Mouse (Mus musculus) liver, embryonic 11.5 days (tissue): ENCODE data around the gene Rps6ka4. TPM values are rescaled to one million over a fixed set of nuclear protein-coding genes. Genes with fewer than 3 reads are reported as not detected.

ENCODE experiments used
- ATAC-seq: fragments of 200-750 bp; cut with Nextera tagmentation; replicated peaks from 2 replicates; pipeline ENCODE4 v1.8.0; 2017; ENCODE audit warnings: moderate number of reproducible peaks, mild to moderate bottlenecking, moderate TSS enrichment, moderate library complexity; ENCODE audit not compliant: low FRiP score
- DNase-seq: peaks from one replicate; pipeline ENCODE4 v3.0.0-alpha.2; 2017; ENCODE audit warnings: low spot score
- H3K27ac ChIP-seq: fragments of 300-500 bp; sonication (generic); 2 replicates; pipeline ENCODE4 v1.5.1; 2014; ENCODE audit warnings: mild to moderate bottlenecking, low read depth, low read length, control low read depth
- H3K27me3 ChIP-seq: fragments of 300-500 bp; sonication (generic); replicated peaks from 2 replicates; pipeline ENCODE4 v1.6.1; 2014; ENCODE audit warnings: low read length, mixed read lengths; ENCODE audit not compliant: control insufficient read depth, insufficient read depth
- H3K36me3 ChIP-seq: fragments of 300-500 bp; sonication (generic); 2 replicates; pipeline ENCODE4 v1.6.1; 2014; ENCODE audit warnings: mild to moderate bottlenecking, low read length, moderate library complexity, mixed read lengths; ENCODE audit not compliant: control insufficient read depth, insufficient read depth
- H3K4me1 ChIP-seq: fragments of 300-500 bp; sonication (generic); replicated peaks from 2 replicates; pipeline ENCODE4 v1.6.1; 2014; ENCODE audit warnings: low read length, mixed read lengths; ENCODE audit not compliant: control insufficient read depth, insufficient read depth
- H3K4me2 ChIP-seq: fragments of 300-500 bp; sonication (generic); 2 replicates; pipeline ENCODE4 v1.6.1; 2014; ENCODE audit warnings: mild to moderate bottlenecking, control low read depth, moderate library complexity
- H3K4me3 ChIP-seq: fragments of 300-500 bp; sonication (generic); 2 replicates; pipeline ENCODE4 v1.5.1; 2014; ENCODE audit warnings: low read depth, low read length, control low read depth
- H3K9ac ChIP-seq: fragments of 300-500 bp; sonication (generic); 2 replicates; pipeline ENCODE4 v1.6.1; 2014; ENCODE audit warnings: low read depth, low read length, control low read depth
- H3K9me3 ChIP-seq: fragments of 300-500 bp; sonication (generic); 2 replicates; pipeline ENCODE4 v1.6.1; 2016; ENCODE audit warnings: low read length, inconsistent platforms, mixed read lengths; ENCODE audit not compliant: control insufficient read depth
- WGBS: fragments of 180-500 bp; shearing (Covaris S2); extraction: QIAGEN DNeasy Blood & Tissue Kit; methylation state at CpG from one replicate; pipeline ENCODE4 v1.1.7; 2014; 5-methylcytosine and 5-hydroxymethylcytosine counted together
- polyA plus RNA-seq: library from polyadenylated mRNA; unstranded; fragments of >200 nt; fragmentation: Nextera tagmentation; extraction: Ambion mirVana; gene quantifications from 2 replicates; pipeline ENCODE4 v1.2.1, GENCODE M21; 2014

Gene Rps6ka4
- 11.5 and 12.6 TPM in 2 replicates for polyA plus RNA-seq

GRCm38 (mm10) chr19:6840475-6841291, at the start of gene Rps6ka4:
Gene Rps6ka4 (minus strand): TSS chr19:6840636.
- DNase-seq, result peak; percentile 64
- peak within 1 kb of the TSS; percentile 71 for H3K4me3 ChIP-seq
- no peaks in the 10 kb centered on the region for H3K36me3 ChIP-seq
- WGBS, result 2% methylated on average over 44 of the region's 44 CpGs
- H3K9ac ChIP-seq, result peak within 1 kb of the TSS; percentile 66
- H3K27me3 ChIP-seq, result peaks cover 42% of the 10 kb centered on the region
- no peak within 1 kb of the TSS for H3K27ac ChIP-seq
- ATAC-seq, result peak; percentile 84
- H3K9me3 ChIP-seq, result no peaks in the 10 kb centered on the region
- H3K4me2 ChIP-seq, result peak within 1 kb of the TSS; percentile 94
- peaks cover 9% of the 10 kb centered on the region for H3K4me1 ChIP-seq

GRCm38 (mm10) chr19:6877965-6878364, 37.5 kb upstream of the Rps6ka4 start:
- no peaks in the 10 kb centered on the region for H3K36me3 ChIP-seq
- no peak overlapping the region for H3K4me2 ChIP-seq
- no peak overlapping the region for H3K27ac ChIP-seq
- no peak overlapping the region for H3K4me3 ChIP-seq
- DNase-seq, result no peak
- no peak for ATAC-seq
- no peaks in the 10 kb centered on the region for H3K27me3 ChIP-seq
- H3K9ac ChIP-seq, result no peak overlapping the region
- 77% methylated on average over 4 of the region's 4 CpGs for WGBS
- no peaks in the 10 kb centered on the region for H3K4me1 ChIP-seq
- no peaks in the 10 kb centered on the region for H3K9me3 ChIP-seq

- no peak for DNase-seq
Observed at GRCm38 (mm10) chr19:6876799-6877198, 36.4 kb upstream of the Rps6ka4 start.

GRCm38 (mm10) chr19:6875834-6876233, 35.4 kb upstream of the Rps6ka4 start:
- no peaks in the 10 kb centered on the region for H3K9me3 ChIP-seq
- H3K27me3 ChIP-seq, result no peaks in the 10 kb centered on the region
- H3K27ac ChIP-seq, result no peak overlapping the region
- H3K4me2 ChIP-seq, result no peak overlapping the region
- ATAC-seq (no peak), DNase-seq (no peak)
- 74% methylated on average over 6 of the region's 6 CpGs for WGBS
- H3K36me3 ChIP-seq, result no peaks in the 10 kb centered on the region
- H3K9ac ChIP-seq, result no peak overlapping the region
- no peak overlapping the region for H3K4me3 ChIP-seq
- no peaks in the 10 kb centered on the region for H3K4me1 ChIP-seq

More at GRCm38 (mm10) chr19:6876799-6877198, 36.4 kb upstream of the Rps6ka4 start:
- no peaks in the 10 kb centered on the region for H3K36me3 ChIP-seq
- H3K4me1 ChIP-seq, result no peaks in the 10 kb centered on the region
- H3K9me3 ChIP-seq, result no peaks in the 10 kb centered on the region
- H3K9ac ChIP-seq, result no peak overlapping the region
- H3K4me3 ChIP-seq, result no peak overlapping the region
- H3K4me2 ChIP-seq, result no peak overlapping the region
- ATAC-seq, result no peak
- no peak overlapping the region for H3K27ac ChIP-seq
- no peaks in the 10 kb centered on the region for H3K27me3 ChIP-seq

GRCm38 (mm10) chr19:6874257-6874656, 33.8 kb upstream of the Rps6ka4 start:
- Histone ChIP-seq H3K4me3 (no peak overlapping the region), H3K9me3 (no peaks in the 10 kb centered on the region), H3K4me1 (no peaks in the 10 kb centered on the region), H3K4me2 (no peak overlapping the region), H3K9ac (no peak overlapping the region), H3K27me3 (no peaks in the 10 kb centered on the region), H3K27ac (no peak overlapping the region), H3K36me3 (no peaks in the 10 kb centered on the region)
- DNase-seq (no peak), ATAC-seq (no peak)
- WGBS, result 47% methylated on average over 1 of the region's 1 CpGs

- no peak for DNase-seq
- H3K27ac ChIP-seq, result no peak overlapping the region
Observed at GRCm38 (mm10) chr19:6872701-6873100, 32.3 kb upstream of the Rps6ka4 start.

GRCm38 (mm10) chr19:6871574-6872271, 31.3 kb upstream of the Rps6ka4 start:
- peak; percentile 60 for ATAC-seq

More at GRCm38 (mm10) chr19:6872701-6873100, 32.3 kb upstream of the Rps6ka4 start:
- WGBS, result 63% methylated on average over 3 of the region's 3 CpGs
- H3K4me1 ChIP-seq, result no peaks in the 10 kb centered on the region
- H3K4me3 ChIP-seq, result no peak overlapping the region
- no peak overlapping the region for H3K9ac ChIP-seq
- no peaks in the 10 kb centered on the region for H3K9me3 ChIP-seq
- H3K27me3 ChIP-seq, result no peaks in the 10 kb centered on the region
- no peak overlapping the region for H3K4me2 ChIP-seq
- no peaks in the 10 kb centered on the region for H3K36me3 ChIP-seq
- no peak for ATAC-seq

GRCm38 (mm10) chr19:6869355-6869754, 28.9 kb upstream of the Rps6ka4 start:
- WGBS, result 6% methylated on average over 5 of the region's 5 CpGs
- H3K4me3 ChIP-seq, result peak overlapping the region; percentile 37
- DNase-seq (peak; percentile 55), ATAC-seq (peak; percentile 75)
- H3K9me3 ChIP-seq, result no peaks in the 10 kb centered on the region
- H3K27me3 ChIP-seq, result no peaks in the 10 kb centered on the region
- H3K27ac ChIP-seq, result peak overlapping the region; percentile 62; the same call in 1 of the 2 replicates
- H3K4me1 ChIP-seq, result no peaks in the 10 kb centered on the region
- H3K4me2 ChIP-seq, result peak overlapping the region; percentile 74
- H3K36me3 ChIP-seq, result no peaks in the 10 kb centered on the region
- H3K9ac ChIP-seq, result peak overlapping the region; percentile 63

More at GRCm38 (mm10) chr19:6871574-6872271, 31.3 kb upstream of the Rps6ka4 start:
- Histone ChIP-seq H3K36me3 (no peaks in the 10 kb centered on the region), H3K4me2 (peak overlapping the region; percentile 23; the same call in 1 of the 2 replicates), H3K9ac (no peak overlapping the region), H3K4me3 (no peak overlapping the region), H3K4me1 (no peaks in the 10 kb centered on the region), H3K27me3 (no peaks in the 10 kb centered on the region), H3K9me3 (no peaks in the 10 kb centered on the region), H3K27ac (no peak overlapping the region)
- DNase-seq, result peak; percentile 36
- 57% methylated on average over 5 of the region's 5 CpGs for WGBS
